Mouse (Mus musculus) liver, embryonic 14.5 days (tissue): ENCODE results near the gene Auts2.

ENCODE experiments used
- CTCF ChIP-seq: IDR thresholded peaks from 2 replicates; pipeline ENCODE4 v1.5.1; 2016; ENCODE audit warnings: antibody characterized with exemption, low read depth, control low read depth
- EP300 ChIP-seq: IDR thresholded peaks from 2 replicates; pipeline ENCODE4 v1.6.1; 2016; ENCODE audit warnings: antibody characterized with exemption, low read depth

- TF ChIP-seq CTCF: no peak
- no peak for TF ChIP-seq EP300
Observed at GRCm38 (mm10) chr5:132541371-132541931, 1.7 kb downstream of the Auts2 start.
